Mouse (Mus musculus) macrophage (primary cell): Measurements from ENCODE around the gene Twf2. TPM values are rescaled to one million over a fixed set of nuclear protein-coding genes. Genes with fewer than 3 reads are reported as not detected.

Experiments used
- H3K27ac ChIP-seq: fragments of 350-480 bp; formaldehyde crosslinking; 2 replicates; pipeline ENCODE4 v1.9.0; 2021
- H3K36me3 ChIP-seq: fragments of 350-480 bp; formaldehyde crosslinking; 2 replicates; pipeline ENCODE4 v1.9.0; 2021; ENCODE audit errors: inconsistent target
- H3K4me3 ChIP-seq: fragments of 350-480 bp; formaldehyde crosslinking; 2 replicates; pipeline ENCODE4 v1.9.0; 2021; ENCODE audit errors: inconsistent target
- H3K79me2 ChIP-seq: fragments of 350-480 bp; formaldehyde crosslinking; 2 replicates; pipeline ENCODE4 v1.9.0; 2021; ENCODE audit errors: inconsistent target
- WGBS: methylation state at CpG from one replicate; pipeline ENCODE4 v1.1.7; 2026; ENCODE audit warnings: inconsistent platforms; ENCODE audit not compliant: missing documents; 5-methylcytosine and 5-hydroxymethylcytosine counted together
- polyA plus RNA-seq: library from polyadenylated mRNA; stranded (reverse); fragments of 250-400 nt; gene quantifications from 3 replicates; pipeline ENCODE4 v1.2.4, GENCODE M21; 2018; ENCODE audit warnings: inconsistent platforms

Twf2 gene
- polyA plus RNA-seq, 1 experiment from 2014 or later: 37.5 TPM

DNA sequence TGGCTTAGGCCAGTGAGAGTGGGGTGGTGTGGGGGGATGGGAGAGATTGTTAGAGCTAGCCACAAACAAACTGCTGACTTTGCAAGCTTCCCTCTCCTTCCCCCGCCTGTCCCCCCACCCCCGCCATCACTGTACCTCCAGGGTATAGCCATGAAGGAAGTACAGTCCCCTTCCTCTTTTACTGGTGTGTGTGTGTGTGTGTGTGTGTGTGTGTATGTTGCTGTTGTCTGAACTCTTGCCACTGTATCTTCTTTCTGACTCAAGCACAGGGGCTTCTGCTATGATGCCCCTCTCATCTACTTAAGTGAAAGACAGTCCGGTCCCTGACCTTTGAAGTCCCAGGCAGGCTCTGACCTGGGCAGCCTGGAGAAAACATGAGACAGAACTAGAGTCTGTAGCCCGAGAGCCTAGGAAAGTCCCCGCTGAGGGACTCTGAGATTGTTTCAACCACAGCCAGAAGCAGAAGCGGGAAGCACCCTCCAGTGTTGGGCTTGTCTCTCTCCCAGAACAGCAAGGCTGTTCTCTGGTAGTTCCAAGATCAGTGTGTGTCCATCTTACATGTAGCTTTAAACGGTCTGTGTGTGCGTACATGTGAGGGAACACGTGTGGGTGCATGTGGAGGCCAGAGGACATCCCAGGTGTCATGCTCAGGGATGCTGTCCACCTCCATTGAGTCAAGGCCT is 27.3 kb downstream of the Twf2 start:
- Histone ChIP-seq H3K27ac (peak overlapping the region; percentile 87), H3K4me3 (no peak overlapping the region), H3K79me2 (peaks cover 31% of the 10 kb centered on the region; the same call in 1 of the 2 replicates), H3K36me3 (peaks cover 34% of the 10 kb centered on the region)
- WGBS: 15% methylated on average over 9 of the region's 9 CpGs

DNA sequence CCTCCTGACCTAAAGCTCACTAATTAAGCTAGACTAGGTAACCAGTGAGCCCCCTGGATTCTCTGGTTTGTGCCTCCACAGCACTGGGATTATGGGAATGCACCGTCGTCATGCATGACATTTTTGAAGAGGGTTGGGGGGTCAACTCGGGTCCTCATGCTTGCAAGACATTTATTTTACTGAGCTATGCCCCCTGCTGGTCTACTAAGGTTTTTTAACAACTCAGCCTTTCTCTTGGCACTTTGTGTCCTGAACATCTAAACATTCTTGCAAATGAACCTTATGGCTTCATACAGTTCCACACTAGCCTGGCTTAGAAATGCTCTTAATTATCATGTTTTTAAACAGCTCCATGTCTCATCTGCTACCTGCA is 27.8 kb downstream of the Twf2 start:
- H3K79me2 ChIP-seq: peaks cover 25% of the 10 kb centered on the region; the same call in 1 of the 2 replicates
- WGBS: 17% methylated on average over 3 of the region's 3 CpGs
- peak overlapping the region; percentile 87 for H3K27ac ChIP-seq
- peaks cover 39% of the 10 kb centered on the region for H3K36me3 ChIP-seq
- H3K4me3 ChIP-seq: no peak overlapping the region

DNA sequence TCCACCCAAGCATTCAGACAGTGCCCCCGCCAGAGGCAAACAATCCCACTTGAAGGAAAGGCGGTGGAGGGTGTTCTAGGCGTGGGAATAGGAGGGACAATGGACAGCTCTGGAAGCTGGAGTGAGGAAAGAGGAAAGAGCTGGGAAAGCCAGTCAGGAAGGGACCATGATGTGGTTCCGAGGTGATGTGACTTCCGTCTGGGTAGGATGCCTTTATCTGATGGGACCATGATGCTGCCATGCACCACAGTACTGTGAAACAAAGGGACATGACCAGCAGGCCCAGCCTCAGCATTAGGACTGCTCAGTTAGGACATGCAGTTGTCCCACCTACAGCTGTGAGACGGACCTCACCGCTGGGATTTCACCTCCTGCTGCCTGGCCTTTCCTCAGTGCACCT is 28.3 kb downstream of the Twf2 start:
- WGBS: 64% methylated on average over 5 of the region's 7 CpGs
- Histone ChIP-seq H3K4me3 (no peak overlapping the region), H3K27ac (peak overlapping the region; percentile 87), H3K79me2 (peaks cover 20% of the 10 kb centered on the region; the same call in 1 of the 2 replicates), H3K36me3 (peaks cover 44% of the 10 kb centered on the region)

DNA sequence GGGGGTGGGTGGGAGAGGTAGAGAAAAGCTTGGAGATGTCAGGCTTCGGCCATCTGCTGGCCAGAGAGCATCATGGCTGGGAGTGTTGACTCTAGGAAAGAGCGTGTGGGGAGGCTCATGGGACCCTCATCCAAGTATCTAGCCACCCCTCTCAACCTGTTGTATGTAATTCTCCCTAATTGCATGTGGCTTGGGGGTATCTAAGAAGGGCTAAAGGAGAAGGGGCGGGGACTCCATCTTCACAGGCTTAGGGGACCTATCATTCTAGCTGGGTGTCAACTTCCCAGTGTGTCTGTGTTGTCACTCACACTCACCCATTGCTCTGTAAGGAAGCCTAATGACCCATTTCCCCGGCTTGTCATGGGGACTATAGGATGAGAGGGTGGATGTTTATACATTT is 28.9 kb downstream of the Twf2 start:
- 81% methylated on average over 4 of the region's 4 CpGs for WGBS
- Histone ChIP-seq H3K79me2 (peaks cover 14% of the 10 kb centered on the region; the same call in 1 of the 2 replicates), H3K36me3 (peaks cover 50% of the 10 kb centered on the region), H3K27ac (no peak overlapping the region), H3K4me3 (no peak overlapping the region)

DNA sequence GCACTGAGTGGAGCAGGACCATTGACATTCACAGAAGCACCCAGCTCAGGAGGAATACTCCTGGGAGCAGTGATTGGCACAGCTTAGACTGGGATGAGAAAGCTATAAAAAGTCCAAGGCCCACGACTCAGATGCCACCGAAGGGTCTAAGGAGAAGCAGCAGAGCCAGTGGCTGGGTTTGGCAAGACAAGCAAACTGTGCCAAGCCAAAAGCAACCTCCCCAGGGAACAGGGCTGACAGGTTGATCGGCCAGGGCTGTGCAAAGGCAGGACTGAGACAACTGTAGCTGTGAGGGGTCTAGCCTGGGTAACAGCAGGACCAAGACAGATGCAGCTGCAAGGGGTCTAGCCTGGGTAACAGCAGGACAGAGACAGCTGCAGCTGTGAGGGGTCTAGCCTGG is 30.0 kb downstream of the Twf2 start:
- 89% methylated on average over 3 of the region's 3 CpGs for WGBS
- Histone ChIP-seq H3K27ac (no peak overlapping the region), H3K79me2 (peaks cover 3% of the 10 kb centered on the region; the same call in 1 of the 2 replicates), H3K36me3 (peaks cover 56% of the 10 kb centered on the region), H3K4me3 (no peak overlapping the region)

DNA sequence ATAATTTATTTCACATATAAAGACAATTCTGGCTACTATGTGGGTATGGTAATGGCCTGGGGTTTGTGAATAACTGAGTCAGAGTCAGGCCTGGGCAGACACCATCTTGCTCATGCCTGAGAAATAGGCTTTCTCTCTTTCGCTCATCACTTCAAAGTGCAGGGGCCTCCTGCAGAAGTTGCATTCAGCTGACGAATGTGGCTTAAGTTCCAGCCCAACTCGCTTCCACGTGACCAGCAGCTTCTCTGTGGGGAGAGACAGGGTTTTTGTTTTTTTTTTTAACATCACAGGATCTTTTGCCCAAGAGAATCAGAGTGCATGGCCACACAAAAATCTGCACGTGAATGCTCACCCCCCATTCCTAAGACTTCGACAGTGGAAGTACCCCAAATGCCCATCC is 31.0 kb downstream of the Twf2 start:
- H3K79me2 ChIP-seq: no peaks in the 10 kb centered on the region
- no peak overlapping the region for H3K4me3 ChIP-seq
- 85% methylated on average over 6 of the region's 6 CpGs for WGBS
- H3K36me3 ChIP-seq: peaks cover 61% of the 10 kb centered on the region
- no peak overlapping the region for H3K27ac ChIP-seq

DNA sequence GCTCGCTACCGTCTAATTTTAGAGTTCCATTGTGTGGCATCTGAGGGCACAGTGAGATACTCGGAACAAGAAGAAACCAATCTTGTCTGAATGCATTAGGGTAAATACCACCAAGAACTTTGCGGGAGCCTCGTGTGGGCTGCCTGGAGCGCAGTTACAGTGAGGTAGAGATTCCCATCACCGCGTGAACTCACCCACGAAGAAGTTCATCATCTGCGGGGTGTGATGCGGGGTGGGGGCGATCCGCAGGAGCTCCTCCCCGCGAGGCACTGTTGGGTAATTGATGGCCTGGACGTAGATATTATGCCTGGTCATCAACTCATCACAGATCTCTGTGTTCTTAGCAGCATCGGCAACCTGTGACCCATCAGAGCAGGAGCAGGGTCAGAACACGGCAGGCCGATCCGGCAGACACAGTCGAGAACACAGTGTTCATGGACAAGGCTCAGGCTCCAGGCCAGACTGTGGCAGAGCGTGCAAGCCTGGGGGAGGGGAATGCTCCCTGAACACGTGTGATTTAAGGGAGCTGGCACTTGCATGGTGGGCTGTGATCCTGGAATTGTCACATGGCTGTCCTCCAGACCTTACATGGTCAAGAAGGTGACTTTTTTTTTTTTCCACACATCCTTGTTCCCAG is 32.4 kb downstream of the Twf2 start:
- Histone ChIP-seq H3K27ac (no peak overlapping the region), H3K36me3 (peaks cover 72% of the 10 kb centered on the region), H3K79me2 (no peaks in the 10 kb centered on the region; the same call in 1 of the 2 replicates), H3K4me3 (no peak overlapping the region)
- 87% methylated on average over 23 of the region's 23 CpGs for WGBS

DNA sequence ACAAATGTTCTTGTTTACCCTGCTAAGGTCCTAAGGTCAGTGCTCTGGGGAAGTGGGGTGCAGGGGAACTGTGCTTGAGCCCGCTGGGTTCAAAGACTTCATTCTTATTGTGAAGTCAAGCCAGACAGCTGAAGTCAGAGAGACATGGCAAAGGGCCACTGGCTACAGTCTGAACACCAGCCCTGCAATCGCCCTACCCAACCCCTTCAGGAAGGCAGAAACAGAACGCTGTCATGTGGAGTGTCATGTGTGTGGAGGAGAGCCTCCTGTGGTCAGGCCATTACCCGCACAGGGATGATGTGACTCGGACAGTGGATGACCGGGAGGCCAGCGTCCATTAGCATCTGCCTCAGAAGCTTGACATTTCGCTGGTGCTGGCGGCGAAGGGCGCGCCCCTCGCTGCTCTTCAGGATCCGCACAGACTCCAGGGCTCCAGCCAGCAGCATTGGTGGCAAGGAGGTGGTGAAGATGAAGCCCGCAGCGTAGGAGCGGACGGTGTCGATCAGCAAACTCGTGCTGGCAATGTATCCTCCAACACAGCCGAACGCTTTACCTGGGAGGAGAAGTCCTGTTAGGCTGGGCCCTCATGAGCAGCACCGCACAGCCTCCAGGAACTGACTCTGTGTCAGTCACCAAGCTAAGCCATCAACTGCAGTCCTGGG is 33.4 kb downstream of the Twf2 start:
- H3K27ac ChIP-seq: no peak overlapping the region
- H3K4me3 ChIP-seq: no peak overlapping the region
- 88% methylated on average over 18 of the region's 23 CpGs for WGBS
- peaks cover 82% of the 10 kb centered on the region for H3K36me3 ChIP-seq
- peaks cover 6% of the 10 kb centered on the region; the same call in 1 of the 2 replicates for H3K79me2 ChIP-seq

DNA sequence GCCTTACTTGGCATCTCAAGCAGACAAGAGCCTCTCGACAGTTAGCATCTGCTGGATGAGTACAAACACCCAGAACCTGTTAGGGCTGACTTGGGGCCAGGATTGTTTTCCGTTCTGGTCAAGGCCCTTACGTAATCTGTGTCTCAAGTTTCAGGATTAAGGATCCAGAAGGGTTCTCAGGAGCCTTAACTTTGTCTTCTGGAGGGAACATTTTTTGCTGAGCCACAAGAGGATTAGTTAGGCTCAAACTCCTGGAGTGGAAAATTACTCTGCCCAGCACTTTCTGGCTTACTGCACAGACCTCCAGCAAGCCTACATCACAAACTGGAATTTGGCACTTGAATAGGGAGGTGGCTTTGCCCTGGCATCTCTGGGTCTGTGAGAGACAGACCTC is 33.9 kb downstream of the Twf2 start:
- Histone ChIP-seq H3K79me2 (peaks cover 6% of the 10 kb centered on the region; the same call in 1 of the 2 replicates), H3K36me3 (peaks cover 86% of the 10 kb centered on the region)
- WGBS: 81% methylated on average over 3 of the region's 3 CpGs

DNA sequence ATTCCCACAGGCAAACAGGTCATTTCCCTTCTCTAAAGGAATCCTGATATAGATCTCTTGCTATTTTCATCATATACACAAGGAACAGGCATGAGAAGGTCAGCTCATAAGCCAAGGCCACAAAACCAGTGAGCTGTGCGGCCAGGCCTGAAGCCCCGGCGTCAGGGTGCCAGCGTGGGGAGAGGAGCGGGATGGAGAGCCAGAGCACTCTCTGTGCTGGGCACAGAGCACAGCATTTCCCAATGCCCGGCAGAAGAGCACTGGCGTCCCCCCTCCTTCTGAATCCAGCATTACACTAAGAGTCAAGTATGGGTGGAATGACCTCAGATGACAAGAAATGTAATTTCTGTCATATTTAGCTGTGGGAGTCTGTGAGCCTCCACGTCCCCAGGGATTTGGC is 34.5 kb downstream of the Twf2 start:
- Histone ChIP-seq H3K27ac (no peak overlapping the region), H3K36me3 (peaks cover 90% of the 10 kb centered on the region), H3K4me3 (no peak overlapping the region), H3K79me2 (peaks cover 6% of the 10 kb centered on the region; the same call in 1 of the 2 replicates)
- WGBS: 95% methylated on average over 7 of the region's 8 CpGs

More for the DNA sequence above, 33.9 kb downstream of the Twf2 start:
- no peak overlapping the region for H3K4me3 ChIP-seq
- no peak overlapping the region for H3K27ac ChIP-seq

DNA sequence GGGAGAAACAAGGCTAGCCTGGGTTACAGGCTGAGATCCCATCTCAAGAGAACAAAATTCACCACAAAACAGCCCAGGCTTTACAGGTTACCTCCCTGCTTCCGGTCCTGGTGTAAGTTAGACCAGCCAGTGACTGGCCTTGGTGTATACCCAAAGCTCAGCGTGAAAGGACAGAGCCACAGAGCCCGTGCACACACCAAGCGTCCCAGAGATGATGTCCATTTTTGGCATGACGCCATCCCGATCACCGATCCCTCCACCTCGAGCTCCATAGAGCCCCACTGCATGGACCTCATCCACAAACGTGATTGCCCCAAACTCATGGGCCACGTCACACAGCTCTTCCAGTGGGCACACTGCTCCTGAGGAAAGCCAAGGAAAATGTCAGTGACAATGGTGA is 35.0 kb downstream of the Twf2 start:
- Histone ChIP-seq H3K4me3 (no peak overlapping the region), H3K79me2 (peaks cover 6% of the 10 kb centered on the region; the same call in 1 of the 2 replicates), H3K27ac (no peak overlapping the region), H3K36me3 (peaks cover 88% of the 10 kb centered on the region)
- WGBS: 84% methylated on average over 10 of the region's 10 CpGs

DNA sequence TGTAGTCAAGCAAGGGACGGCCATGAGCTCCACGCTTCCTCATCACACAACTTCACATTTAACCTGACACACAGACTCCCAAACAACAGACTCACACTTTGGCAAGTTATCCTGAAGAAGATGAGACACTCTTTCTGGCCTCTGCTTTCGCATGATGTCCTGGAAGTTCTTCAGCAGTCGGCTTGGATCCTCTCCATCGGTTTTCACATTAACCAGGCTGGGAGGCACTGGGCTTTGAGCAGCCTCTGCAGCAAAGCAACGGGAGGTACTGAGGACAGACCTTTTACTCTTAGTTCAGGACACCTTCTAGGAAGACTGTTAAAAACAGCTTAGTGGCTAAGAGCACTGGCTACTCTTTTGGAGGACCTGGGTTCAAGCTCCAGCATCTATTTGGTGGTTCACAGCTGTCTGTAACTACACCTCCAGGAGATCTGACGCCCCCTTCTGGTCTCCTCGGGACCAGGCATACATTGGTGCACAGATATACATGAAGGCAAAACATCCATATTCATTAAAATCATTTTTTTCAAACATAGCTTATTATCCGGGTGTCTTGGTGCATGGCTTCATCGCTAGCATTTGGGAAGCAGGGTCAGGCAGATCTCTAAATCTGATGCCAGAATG is 38.7 kb downstream of the Twf2 start:
- peaks cover 14% of the 10 kb centered on the region; the same call in 1 of the 2 replicates for H3K79me2 ChIP-seq
- H3K4me3 ChIP-seq: no peak overlapping the region
- 91% methylated on average over 10 of the region's 10 CpGs for WGBS
- peaks cover 52% of the 10 kb centered on the region for H3K36me3 ChIP-seq
- no peak overlapping the region for H3K27ac ChIP-seq

DNA sequence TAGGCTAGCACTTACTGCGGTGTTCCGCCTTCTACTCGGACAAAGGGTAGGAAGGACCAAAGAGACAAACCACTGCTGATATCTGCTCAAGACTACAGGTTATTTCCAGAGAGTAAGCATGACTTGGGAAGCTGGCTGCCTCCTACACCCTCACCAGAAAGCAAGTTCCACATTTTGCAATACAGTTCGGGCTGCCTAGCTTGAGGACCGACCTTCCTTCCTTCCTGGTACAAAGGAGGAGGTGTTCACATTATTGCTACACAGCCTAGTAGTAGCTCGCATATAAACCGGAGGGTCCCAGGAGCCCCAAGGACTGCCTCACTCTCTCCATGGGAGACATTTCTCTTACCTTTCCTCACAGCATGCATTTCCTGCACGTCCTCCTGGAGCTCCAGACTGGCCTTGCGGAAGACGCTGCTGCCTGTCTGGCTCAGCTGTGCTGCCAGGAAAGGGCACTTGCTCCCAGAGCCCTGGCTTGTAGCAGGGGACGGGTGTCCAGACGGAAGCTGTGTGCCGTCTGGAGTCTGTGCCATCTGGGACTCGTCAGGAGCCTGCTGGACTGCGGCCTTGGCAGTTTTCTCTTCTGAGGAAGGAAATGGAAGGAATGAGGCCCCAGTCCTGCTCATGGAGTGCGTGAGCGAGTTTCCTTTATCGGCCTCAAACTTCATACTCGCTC is 40.0 kb downstream of the Twf2 start:
- peaks cover 39% of the 10 kb centered on the region for H3K36me3 ChIP-seq
- peaks cover 23% of the 10 kb centered on the region for H3K79me2 ChIP-seq
- 16% methylated on average over 19 of the region's 19 CpGs for WGBS
- peak overlapping the region; percentile 89 for H3K27ac ChIP-seq
- H3K4me3 ChIP-seq: no peak overlapping the region

DNA sequence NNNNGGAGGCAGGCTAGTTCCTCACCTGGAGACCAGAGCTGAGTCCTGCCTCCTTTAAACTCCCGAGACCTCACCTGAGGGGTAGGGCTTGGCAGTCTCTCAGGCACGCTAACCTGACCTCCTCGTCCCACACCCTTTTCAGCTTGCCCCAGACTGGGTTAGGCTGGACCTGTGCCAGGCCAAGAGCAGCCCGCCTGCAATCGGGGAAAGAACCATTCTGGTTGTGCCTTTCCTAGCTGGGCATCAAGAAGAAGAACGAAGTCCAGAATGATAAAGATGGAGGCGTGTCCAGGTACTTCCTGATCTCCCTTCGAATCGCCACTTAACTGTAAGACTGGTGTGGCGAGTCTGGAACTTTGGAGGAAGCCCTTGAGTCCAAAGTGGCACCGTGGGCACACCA is 46.6 kb downstream of the Twf2 start:
- Histone ChIP-seq H3K36me3 (no peaks in the 10 kb centered on the region), H3K79me2 (peaks cover 17% of the 10 kb centered on the region), H3K27ac (no peak overlapping the region), H3K4me3 (no peak overlapping the region)
- 86% methylated on average over 11 of the region's 11 CpGs for WGBS
